Mouse (Mus musculus) brain, embryonic 14.5 days (tissue): ENCODE results near the gene Srgn.

ENCODE experiments used
- CTCF ChIP-seq: fragments of 200-500 bp; IDR thresholded peaks from 2 replicates; pipeline ENCODE4 v1.5.1; 2012; ENCODE audit warnings: inconsistent platforms, mild to moderate bottlenecking, moderate library complexity, borderline replicate concordance; ENCODE audit not compliant: insufficient read depth, insufficient read length; ENCODE audit errors: extremely low read depth
- POLR2A ChIP-seq: fragments of 200-500 bp; IDR thresholded peaks from 2 replicates; pipeline ENCODE4 v1.6.1; 2012; ENCODE audit warnings: mild to moderate bottlenecking, inconsistent platforms, borderline replicate concordance; ENCODE audit not compliant: poor library complexity, insufficient read depth, insufficient read length, severe bottlenecking; ENCODE audit errors: extremely low read depth

DNA sequence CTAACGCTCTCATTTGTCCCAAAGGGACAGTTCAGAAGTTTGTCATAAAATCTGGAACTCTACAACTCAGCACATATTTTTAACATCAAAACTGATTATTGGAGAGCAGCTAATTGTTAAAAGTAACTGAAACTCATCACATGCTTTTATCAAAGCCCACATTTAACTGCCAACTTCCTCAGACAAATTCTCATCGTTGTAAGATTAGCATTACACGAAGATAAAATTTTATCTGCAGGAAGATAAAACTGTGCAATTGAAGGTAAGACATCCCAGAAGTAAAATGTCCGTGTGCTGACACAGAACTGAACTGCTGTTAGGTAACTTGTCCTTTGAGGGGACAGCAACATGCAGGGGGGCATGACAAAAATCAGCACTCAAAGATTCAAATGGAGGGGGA is 41.6 kb upstream of the Srgn start:
- TF ChIP-seq CTCF: no peak
- TF ChIP-seq POLR2A: no peak
